Mouse (Mus musculus) natural killer cell, adult 2 months (primary cell): ENCODE measurements around the gene Erv3.
"Not testable (repeated sequence)": the region's sequence is repeated elsewhere in the genome, so short reads cannot be mapped to it uniquely, and the experiment has no call there.

Source experiments
- DNase-seq, 2 experiments: peaks; one replicate each; pipeline ENCODE4 v3.0.0; 2022; ENCODE audit warnings: low spot score in 2 of 2

Erv3 gene

DNA sequence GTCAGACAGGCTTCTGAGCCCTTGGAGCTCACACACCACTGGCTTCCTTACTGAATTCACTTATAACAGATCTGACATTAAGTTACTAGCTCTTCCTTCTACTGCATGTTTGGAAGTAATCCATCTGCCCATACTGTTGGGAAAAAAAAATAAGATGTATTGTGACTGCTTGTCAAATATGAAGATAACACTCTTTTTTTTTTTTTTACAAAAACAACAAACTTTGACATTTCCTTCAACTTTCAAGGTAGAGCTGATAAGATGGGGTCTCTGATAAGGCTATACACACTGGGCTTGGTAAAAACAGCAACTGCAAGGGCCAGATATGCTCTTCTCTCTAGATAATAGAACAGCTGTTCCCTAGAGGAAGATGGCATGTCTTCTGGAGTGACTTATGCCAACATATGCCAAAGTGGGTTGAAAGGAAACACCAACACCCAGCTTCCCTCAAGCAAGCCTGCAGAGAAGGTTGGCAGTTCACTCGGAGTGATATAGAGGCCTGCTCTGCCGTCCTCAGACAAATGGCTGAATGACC is 4.8 kb upstream of the Erv3 start:
- DNase-seq = no peak

DNA sequence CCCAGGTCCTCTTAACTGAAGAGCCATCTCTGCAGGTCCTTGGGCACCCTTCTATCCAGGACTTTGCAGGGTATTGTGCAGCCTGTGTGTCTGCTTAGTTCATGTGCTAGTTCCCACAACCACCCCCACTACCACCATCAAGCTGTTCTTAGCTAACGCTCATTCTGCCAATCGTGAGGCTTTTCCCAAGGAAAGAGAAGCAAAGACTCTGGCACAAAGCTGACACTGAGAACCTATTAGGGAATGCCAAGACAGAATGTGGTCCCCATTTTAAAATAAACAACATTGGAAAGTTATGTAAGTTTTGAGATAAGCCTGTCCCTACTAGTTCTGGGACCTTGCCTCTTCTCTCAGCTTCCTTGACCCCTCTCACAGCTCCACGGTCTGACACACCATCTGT is 3.9 kb upstream of the Erv3 start:
- DNase-seq = no peak

DNA sequence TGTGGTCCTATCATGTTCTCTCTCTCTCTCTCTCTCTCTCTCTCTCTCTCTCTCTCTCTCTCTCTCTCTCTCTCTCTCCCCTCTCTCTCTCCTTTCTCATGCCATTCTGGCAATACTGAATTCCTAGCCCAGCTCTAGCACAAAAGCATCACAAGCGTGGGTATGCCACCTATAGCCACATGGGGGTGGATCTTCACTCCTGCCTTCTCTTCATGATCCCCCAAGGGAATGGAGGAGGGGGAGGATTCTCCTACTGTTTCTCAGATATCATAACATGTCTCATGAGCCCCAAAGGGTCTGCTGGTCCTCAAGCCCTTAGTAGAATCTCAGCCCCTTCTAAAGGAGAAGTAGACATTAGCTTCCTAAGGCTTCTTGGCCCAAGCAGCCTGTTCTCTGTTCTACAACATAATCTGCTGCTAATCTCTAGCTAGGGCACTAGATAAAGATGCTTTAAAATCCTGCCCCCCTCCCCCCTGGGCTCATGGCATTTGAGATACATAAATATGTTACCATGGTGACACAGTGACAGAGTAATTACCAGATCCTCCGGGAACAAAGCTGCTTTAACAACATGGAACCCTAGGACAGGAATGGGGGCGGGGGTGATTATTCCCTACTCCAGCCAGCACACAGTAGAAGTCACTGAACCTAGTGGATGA is 3.2 kb upstream of the Erv3 start:
- no peak for DNase-seq

DNA sequence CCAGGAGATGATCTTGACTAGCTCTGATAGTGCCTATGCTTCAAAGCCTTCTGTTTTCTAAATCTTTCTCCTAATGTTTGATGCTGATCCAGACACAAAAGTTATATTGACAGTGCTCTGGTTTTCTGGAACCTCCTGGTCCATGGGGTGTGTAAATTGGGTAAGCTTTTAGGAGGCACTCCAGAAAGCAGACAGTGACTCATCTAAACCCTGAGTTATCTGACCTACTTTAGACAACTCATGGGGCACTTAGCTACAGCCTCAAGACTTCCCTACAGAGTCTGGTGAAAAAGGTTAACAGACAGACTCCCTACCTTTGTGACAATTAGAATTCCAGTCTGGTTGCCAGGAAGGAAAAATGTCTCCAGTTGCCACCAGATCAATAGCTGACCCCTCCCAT is 1.7 kb downstream of the Erv3 start:
- DNase-seq = no peak

DNA sequence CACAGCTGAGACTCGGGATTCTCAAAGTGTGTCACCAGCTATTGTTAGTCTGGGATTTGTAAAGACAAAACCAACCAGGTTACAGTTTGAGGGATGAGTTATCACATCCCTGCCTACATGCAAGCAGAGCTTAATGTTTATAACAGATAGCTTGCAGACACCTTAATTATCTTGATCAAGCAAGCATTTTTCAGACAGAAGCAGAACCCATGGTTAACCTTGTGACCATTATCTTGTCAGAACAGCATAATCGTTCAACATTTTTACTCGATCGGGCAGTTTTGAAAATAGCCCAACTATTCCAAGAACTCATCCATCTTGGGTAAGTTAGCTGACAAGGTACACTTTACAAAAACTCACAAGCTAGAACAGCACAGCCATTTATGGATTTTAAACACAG is 5.8 kb downstream of the Erv3 start:
- DNase-seq = no peak

DNA sequence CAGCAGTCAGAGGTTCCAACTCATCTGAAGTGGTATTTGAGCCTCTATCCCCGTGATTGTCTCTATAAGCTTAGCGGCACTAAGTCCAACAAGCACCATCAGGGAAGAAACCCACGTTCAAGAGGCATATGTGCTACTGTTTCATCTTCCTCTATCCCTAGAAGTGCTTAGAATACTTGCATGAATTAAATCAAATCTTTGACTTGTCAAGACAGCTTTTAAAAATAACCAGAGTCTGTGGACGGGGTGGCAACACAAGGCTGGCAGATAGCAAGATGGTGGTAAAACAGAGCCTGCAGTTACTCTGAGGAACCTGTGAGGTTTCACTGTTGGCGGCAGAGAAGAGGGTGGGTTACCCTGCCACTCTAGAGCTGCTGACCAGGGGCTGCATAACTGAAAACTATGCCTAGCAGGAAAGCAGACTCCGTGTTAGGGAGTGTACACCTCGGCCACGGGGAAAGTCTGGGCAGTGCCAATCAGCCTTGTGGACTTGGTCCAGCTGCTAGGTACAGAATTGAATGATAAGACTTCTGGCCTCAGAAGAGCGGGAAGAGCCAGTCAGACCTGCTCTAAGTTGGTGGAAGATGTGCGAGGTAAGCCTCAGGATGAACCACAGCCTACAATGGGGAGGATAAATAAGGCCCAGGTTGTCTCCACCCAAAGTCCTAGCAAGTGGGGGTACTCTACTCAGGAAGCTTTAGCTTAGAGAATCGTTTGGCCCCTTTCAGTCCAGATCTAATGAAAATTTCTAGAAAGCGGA is 8.0 kb downstream of the Erv3 start:
- no peak for DNase-seq

DNA sequence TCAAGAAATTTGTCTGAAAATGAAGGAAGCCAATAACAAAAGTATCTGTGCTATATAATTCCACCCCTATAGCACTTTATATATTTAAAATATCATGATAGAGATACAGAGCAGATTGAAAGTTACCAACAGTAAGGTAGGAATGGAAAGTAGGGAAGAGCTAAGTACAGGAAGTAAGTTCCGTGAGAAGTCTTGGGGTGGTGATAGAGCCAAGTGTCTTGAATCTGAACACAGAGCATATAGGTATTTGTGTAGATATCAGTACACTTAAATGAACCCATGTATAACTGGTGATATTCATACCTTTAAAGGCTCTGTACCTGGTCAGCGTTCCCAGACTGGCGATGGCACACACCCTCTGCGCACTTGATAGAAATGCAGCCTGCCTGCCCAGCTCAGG is 9.5 kb downstream of the Erv3 start:
- no peak for DNase-seq

DNA sequence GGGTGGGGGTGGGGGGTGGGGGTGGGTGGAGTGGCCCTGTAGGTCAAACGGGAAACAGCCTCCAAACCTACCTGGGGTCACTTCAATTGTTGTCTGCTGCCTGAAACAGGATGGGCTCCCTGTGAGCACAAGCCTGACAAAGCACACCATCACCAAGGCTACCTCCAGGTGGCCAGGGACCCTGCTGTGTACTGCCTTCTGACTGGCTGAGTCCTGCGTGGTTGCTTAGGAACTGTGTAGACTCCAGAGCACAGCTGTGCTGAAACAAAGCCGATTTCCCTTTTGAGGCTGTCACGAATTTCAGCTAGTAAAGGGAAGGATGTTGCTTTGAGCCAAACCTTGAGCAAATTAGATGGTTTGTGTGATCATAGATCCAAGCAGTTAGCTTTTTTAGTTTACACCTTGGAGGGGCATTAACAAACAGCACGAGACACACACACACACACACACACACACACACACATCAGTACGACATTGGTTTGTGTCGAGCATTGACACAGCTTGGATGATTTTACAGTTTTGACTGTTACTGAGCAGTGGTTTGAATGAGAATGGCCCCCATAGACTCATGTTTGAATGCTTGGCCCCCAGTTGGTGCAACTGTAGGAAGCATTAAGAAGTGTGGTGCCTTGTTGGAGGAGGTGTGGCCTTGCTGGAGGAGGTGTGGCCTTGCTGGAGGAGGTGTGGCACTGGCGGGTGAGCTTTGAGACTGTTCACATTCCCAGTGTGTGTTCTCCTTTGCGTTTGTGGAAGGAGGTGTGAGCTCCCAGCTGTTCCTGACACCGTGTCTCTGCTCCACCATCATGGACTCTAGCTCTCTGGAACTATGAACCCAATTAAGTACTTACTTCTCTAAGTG is 11.8 kb downstream of the Erv3 start:
- DNase-seq = no peak

DNA sequence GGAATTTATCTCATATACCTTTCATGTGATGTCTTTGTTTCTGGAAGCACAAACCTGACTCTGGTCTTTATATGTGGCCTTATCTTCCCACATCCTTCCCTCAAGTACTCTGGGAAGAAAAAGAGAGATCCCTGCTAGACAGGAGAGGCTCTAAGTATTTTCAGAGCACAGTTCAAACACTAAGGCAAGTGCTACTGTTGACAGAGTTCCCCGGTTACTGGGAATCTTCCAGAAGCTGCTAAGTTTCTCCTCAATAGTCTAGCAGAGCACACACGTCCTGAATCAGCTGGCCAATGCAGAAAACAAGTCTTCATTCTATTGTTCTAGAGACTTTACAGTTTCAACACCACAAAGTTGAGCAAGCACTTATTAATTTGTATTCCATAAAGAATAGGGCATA is 12.7 kb downstream of the Erv3 start:
- DNase-seq = no peak

DNA sequence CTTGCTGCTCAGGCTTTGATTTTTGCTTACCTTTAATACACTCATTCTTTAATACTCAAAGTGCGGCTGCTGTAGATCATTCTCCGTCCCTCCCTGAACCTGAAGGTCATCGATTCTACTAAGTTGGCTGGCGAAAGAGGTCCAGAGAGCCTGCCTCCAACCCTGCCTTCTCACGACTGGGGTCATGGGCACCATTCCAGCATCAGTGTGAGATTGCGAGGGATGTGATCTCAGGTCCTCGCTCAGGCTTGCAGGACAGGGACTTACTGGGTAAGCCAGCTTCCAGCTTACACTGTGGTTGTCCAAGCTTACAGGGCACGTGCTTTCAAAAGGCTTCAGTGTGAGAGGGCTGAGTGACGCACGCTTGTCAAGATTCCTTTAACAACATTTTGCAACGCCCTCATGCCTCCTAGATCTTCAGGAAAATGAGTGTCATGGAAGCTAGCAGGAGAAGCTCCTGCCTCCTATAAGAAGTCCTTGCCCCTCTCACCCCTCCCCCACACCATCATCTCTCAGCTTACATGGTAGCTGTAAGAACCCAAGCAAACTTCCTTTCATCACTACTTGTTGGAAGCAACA is 13.3 kb downstream of the Erv3 start:
- no peak for DNase-seq

DNA sequence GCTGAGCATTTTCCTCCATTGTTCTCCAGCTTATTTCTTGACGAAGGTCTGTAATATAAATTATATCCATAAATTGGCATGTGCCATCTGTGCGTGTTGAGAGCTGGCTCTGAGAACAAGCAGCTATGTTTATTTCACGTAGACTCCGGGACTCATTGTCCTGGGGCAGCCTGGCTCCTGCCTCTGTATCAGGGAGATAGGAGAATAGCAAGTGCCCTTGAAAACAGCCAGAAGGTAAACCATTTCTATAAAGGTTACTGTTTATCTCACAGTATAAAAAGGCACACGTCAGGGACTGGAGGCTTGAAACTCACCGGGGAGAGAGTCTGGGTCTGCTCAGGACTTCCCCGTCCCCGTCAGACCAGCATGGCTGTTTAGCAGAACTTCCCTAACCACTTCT is 13.9 kb downstream of the Erv3 start:
- no peak for DNase-seq

DNA sequence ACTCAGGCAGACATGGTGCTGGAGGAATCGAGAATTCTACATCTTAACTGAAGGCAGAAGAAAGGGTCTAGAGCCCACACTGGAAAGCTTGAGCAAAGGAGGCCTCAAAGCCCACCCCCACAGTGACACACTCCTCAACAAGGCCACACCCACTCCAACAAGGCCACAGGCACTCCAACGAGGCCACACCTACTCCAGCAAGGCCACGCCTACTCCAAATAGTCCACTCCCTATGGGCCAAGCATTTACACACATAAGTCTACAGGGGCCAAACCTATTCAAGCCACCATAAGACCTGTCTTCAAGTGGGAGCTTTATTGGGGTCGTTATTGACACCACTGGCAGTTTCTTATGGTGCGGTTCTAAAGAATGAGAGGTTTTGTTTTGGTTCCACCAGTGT is 17.0 kb downstream of the Erv3 start:
- DNase-seq = no peak

DNA sequence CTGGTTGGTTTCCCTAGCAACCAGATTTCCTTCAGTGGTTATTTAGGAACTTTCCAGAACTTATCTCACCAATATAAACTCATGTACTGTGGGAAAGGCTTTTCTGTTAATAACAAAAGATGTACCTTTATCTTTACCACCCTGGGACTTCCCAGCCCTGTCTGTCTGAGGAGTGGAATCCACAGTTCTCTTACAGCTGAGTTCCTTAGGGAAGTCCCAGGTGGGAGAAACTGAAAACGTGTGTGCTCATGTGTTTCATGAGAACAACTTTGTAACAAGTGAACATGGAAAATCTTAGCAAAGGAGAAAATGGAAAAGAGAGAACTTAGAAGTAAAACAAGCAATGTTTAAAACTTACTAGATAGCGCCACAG is 18.2 kb downstream of the Erv3 start:
- DNase-seq = no peak

DNA sequence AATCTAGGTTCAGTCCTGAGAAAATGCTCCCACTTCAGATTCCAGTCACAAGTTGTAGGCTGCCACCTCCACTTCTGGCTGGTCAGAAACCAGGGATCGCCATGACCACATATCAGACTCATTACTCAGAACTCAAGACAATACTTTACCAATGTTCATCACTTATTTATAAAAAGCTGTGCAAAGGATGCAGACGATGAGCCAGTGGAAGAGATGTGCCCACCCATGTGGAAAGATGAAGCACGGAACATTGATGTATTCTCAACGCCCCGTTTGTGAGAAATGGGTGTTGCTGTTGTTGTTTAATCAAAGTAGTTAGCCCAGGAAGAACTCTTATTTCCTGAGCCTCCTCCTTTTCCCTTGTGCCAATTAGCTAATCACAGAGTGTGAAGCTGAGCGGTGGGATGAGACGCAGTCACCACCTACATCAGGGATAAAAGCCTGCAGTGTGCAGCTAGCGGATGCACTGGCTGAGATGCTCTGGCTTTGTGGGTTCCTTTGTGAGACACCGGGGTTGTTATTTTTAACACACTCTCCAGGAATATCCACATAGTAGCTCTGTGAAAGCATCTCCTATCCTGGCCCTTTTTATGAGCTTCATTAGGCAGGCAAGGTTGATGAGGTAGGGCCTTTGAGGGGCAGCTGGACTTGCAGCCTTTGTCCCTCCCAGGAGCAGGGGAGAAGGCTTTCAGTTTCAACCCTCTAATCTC is 18.8 kb downstream of the Erv3 start:
- no peak for DNase-seq

DNA sequence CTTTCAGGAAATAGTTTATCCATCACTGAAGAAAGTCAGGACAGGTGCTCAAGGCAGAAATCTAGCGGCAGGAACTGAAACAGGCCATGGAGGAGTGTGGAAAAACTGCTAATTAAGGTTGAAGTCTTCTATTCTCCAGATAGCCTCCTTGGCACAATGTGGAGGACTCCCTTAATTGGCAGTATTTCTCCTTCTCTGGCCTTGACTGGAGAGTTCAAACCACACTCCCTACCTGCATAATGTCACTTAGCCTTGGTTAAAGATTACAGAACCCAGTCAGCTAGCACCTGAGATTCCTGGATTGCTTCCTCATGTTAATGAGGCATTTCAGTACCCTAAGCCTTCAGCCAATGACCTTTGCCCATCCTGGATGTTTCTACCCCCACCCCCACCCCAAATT is 25.3 kb downstream of the Erv3 start:
- no peak for DNase-seq

DNA sequence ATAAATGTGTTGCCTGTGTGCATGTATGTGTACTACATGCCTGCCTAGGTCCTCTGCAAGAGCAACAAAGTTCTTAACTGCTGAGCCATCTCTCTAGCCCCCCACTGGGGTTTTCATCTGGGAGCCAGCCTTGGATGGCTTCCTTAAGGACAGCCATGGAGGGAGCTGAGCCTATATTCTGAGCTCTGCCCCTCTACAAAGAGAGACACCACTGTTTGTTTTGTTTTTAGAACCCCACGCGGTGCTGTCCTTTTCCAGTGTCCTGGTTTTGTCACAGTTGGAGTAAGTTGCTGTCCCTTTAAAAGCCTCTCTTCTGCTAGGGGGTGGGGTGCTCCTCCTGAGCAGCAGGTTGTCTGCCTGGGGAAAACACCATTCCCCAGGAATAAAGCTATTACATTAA is 27.7 kb downstream of the Erv3 start:
- DNase-seq = no peak

DNA sequence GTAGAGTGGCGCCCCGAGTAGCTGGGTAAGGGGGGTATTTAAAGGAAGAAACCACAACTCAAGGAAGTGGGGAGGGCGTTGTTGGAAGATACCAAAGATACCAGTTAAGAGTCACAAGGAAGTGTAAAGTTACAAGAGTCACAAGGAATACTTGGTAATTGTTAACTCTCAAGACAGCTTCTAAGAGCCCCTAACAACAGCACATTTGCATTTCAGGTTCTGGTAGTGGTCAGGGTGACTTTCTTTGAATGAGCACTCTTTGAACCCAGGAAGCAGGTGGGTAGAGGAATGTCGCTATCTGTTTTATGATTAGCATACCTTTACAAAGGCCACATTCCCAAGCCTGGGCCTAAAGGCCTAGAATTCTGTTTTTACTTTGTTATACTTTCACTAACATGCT is 28.6 kb downstream of the Erv3 start:
- not testable (repeated sequence) for DNase-seq

DNA sequence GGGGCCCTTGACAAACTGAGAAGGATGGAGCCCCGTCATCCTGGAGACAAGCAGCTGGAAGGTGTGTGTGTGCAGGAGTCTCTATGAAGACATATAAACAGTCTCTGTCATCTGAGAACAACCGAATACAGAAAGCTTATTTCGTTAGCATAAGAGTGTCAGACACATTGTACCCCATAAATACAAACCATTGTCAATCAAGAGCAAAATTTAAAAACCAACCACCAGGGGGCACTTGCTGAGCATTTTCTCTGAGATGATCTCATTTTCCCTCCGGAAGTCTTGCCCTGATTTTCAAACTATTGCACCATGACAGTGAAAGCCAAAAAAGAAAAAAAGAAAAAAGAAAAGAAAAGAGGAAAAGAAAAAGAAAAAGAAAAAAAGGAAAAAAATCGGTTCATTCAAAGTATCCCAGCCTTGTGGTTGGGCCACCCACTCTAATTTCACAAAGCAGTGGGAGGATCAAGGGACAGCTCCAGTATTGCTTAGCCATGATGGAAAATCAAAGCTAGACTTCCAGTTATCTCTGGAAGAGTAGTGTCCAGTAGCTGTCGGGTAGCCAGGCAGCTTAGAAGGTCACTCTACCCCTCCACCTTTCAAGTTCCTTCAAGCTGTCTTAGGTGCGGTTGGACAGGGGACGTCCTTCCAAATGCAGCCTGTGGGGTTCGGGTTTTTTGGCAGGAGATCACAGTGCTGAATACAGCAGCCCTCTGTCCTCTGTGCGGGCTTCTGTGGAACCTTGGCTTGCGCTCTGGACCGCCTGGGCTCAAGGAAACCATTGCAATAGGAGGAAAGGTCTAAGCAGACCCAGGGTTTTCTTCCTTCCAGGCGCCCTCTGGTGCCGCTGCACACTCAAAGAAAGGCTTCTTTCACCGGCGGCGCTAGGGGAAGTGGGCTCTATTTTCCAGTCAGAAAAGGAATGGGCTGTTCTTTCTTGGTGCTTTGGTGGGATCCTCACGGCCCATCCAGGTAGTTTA is 31.3 kb downstream of the Erv3 start:
- peak; percentile 39 to 46 for DNase-seq

DNA sequence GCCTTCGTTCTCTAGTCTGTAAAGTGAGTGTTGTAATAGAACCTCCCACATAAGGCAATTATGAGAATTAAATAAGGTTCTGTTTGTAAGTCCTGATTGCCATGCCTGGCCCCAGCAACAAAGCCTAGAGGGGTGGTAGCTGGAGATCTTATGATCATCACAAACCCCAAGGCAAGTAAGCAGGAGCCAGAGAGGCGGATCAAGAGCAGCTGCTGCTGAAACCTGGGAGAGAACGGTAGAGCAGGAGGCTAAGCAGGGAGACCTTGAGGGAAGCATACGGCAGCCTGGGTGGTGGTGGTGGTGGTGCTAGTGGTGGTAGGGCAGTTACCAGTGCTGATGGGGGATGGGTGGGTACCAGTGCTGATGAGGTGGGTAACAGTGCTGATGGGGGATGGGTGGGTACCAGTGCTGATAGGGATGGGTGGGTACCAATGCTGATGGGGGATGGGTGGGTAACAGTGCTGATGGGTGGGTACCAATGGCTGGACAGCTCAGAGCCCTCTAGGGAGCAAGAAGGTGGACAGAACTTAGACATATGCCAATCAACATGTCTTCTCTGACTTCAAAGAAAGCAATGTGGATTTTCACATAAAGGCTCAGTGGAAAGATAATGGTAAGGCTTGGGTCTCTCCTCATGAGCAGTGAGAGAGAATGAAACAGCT is 32.4 kb downstream of the Erv3 start:
- no peak for DNase-seq

DNA sequence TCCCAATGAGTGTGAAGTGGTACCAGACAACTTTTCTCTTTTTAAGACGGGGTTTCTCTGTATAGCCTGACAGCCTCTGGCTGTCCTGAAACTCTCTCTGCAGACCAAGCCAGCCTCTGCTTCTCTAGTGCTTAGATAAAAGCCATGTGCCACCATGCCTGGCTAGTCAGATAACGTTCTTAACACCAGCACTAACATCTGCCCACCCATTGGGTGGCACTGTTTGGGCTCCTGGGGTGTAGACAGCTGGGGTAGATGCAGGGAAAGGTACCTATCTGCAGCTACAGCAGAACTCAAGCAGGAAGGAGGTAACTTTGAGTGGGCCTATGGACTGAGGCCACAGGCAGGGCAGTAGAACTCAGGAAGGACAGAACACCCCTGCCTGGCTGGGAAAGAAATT is 34.0 kb downstream of the Erv3 start:
- DNase-seq = no peak
